Mouse (Mus musculus) hindbrain, embryonic 15.5 days (tissue): ENCODE measurements around the gene Rnf183. TPM values are rescaled to one million over a fixed set of nuclear protein-coding genes. Genes with fewer than 3 reads are reported as not detected.

Source experiments
- polyA plus RNA-seq: library from polyadenylated mRNA; unstranded; fragments of >200 nt; fragmentation: Nextera tagmentation; extraction: Ambion mirVana; gene quantifications from 2 replicates; pipeline ENCODE4 v1.2.1, GENCODE M21; 2015

Gene Rnf183
- polyA plus RNA-seq, 1 experiment from 2014 or later = 0.27 TPM

Other genes starting within 250 kb of the Rnf183 start
- 24.4 and 28.3 TPM in 2 replicates for gene Zfp37, start 204.2 kb downstream of the Rnf183 start, polyA plus RNA-seq
- gene Slc31a2, start 172.7 kb downstream of the Rnf183 start, polyA plus RNA-seq = 16.7 and 19.5 TPM in 2 replicates
- gene Fkbp15, start 74.7 kb downstream of the Rnf183 start, polyA plus RNA-seq = 20.9 and 23.3 TPM in 2 replicates
- 43.1 and 46.2 TPM in 2 replicates for gene Slc31a1, start 74.5 kb downstream of the Rnf183 start, polyA plus RNA-seq
- 74.2 and 81.3 TPM in 2 replicates for gene Cdc26, start 26.6 kb downstream of the Rnf183 start, polyA plus RNA-seq
- gene Prpf4, start 26.5 kb downstream of the Rnf183 start, polyA plus RNA-seq = 14.6 and 15.1 TPM in 2 replicates
- gene Wdr31, start 35.6 kb upstream of the Rnf183 start, polyA plus RNA-seq = 12.9 and 13.2 TPM in 2 replicates
- gene Bspry, start 44.8 kb upstream of the Rnf183 start, polyA plus RNA-seq = 0.77 and 1.1 TPM in 2 replicates
- gene Hdhd3, start 68.2 kb upstream of the Rnf183 start, polyA plus RNA-seq = 10.9 and 12.1 TPM in 2 replicates
- 68.7 and 75.0 TPM in 2 replicates for gene Alad, start 84.7 kb upstream of the Rnf183 start, polyA plus RNA-seq
- gene Pole3, start 89.8 kb upstream of the Rnf183 start, polyA plus RNA-seq = 62.8 and 65.3 TPM in 2 replicates
- gene 4933430I17Rik, start 90.1 kb upstream of the Rnf183 start, polyA plus RNA-seq = 0.63 and 0.65 TPM in 2 replicates
- gene Rgs3, start 124.6 kb upstream of the Rnf183 start, polyA plus RNA-seq = 63.5 and 69.3 TPM in 2 replicates